Mouse (Mus musculus) stomach, postnatal 0 days (tissue): ENCODE measurements at regions not wholly inside any gene's neighbourhood (a gene's known extent, or its start where the extent isn't known, plus 50 kb on each side); places are given as distances from the start of the nearest gene placed in this dataset.
"Not testable (repeated sequence)": the region's sequence is repeated elsewhere in the genome, so short reads cannot be mapped to it uniquely, and the experiment has no call there.

Experiments used
- ATAC-seq: fragments of 200-750 bp; cut with Nextera tagmentation; 2 replicates; pipeline ENCODE4 v1.8.0; 2017; ENCODE audit not compliant: low FRiP score, low TSS enrichment
- DNase-seq: peaks from one replicate; pipeline ENCODE4 v3.0.0-alpha.2; 2016; ENCODE audit warnings: low spot score
- H3K27ac ChIP-seq: fragments of 300-500 bp; sonication (generic); replicated peaks from 2 replicates; pipeline ENCODE4 v1.5.1; 2014; ENCODE audit warnings: mild to moderate bottlenecking, control low read depth
- H3K27me3 ChIP-seq: fragments of 300-500 bp; sonication (generic); 2 replicates; pipeline ENCODE4 v1.6.1; 2014; ENCODE audit warnings: low read length; ENCODE audit not compliant: control insufficient read depth, insufficient read depth
- H3K36me3 ChIP-seq: fragments of 300-500 bp; sonication (generic); 2 replicates; pipeline ENCODE4 v1.6.1; 2014; ENCODE audit warnings: low read length, mixed read lengths; ENCODE audit not compliant: control insufficient read depth, insufficient read depth
- H3K4me1 ChIP-seq: fragments of 300-500 bp; sonication (generic); replicated peaks from 2 replicates; pipeline ENCODE4 v1.6.1; 2014; ENCODE audit warnings: antibody characterized with exemption; ENCODE audit not compliant: control insufficient read depth, insufficient read depth
- H3K4me2 ChIP-seq: fragments of 300-500 bp; sonication (generic); replicated peaks from 2 replicates; pipeline ENCODE4 v1.6.1; 2014; ENCODE audit warnings: low read depth, mild to moderate bottlenecking, control low read depth, moderate library complexity
- H3K4me3 ChIP-seq: fragments of 300-500 bp; sonication (generic); 2 replicates; pipeline ENCODE4 v1.5.1; 2014; ENCODE audit warnings: low read depth, low read length, control low read depth
- H3K9ac ChIP-seq: fragments of 300-500 bp; sonication (generic); 2 replicates; pipeline ENCODE4 v1.6.1; 2014; ENCODE audit warnings: mild to moderate bottlenecking, low read length, control low read depth, mixed read lengths
- H3K9me3 ChIP-seq: fragments of 300-500 bp; sonication (generic); 2 replicates; pipeline ENCODE4 v1.6.1; 2016; ENCODE audit warnings: low read length; ENCODE audit not compliant: control insufficient read depth
- CTCF ChIP-seq: IDR thresholded peaks from 2 replicates; pipeline ENCODE4 v1.5.1; 2016; ENCODE audit warnings: antibody characterized with exemption, low read depth, mild to moderate bottlenecking, moderate library complexity
- EP300 ChIP-seq: optimal IDR thresholded peaks from 2 replicates; pipeline ENCODE3; 2016; ENCODE audit warnings: antibody characterized with exemption
- WGBS: fragments of 180-500 bp; shearing (Covaris S2); extraction: QIAGEN DNeasy Blood & Tissue Kit; methylation state at CpG from one replicate; pipeline ENCODE4 v1.1.7; 2014; 5-methylcytosine and 5-hydroxymethylcytosine counted together

- no peaks in the 10 kb centered on the region for H3K27me3 ChIP-seq
- H3K27ac ChIP-seq, result no peak overlapping the region
- no peak for DNase-seq
- no peaks in the 10 kb centered on the region for H3K36me3 ChIP-seq
- H3K9me3 ChIP-seq, result no peaks in the 10 kb centered on the region
- no peak overlapping the region for H3K4me2 ChIP-seq
- no peaks in the 10 kb centered on the region for H3K4me1 ChIP-seq
- 81% methylated on average over 3 of the region's 3 CpGs for WGBS
- H3K4me3 ChIP-seq, result no peak overlapping the region
- TF ChIP-seq EP300, result no peak
- no peak for TF ChIP-seq CTCF
- no peak for ATAC-seq
- no peak overlapping the region for H3K9ac ChIP-seq
These were observed 688.9 kb upstream of the Gm38303 start for GRCm38 (mm10) chr3:11024422-11024821.

GRCm38 (mm10) chr3:11020048-11020447 lies 684.6 kb upstream of the Gm38303 start:
- TF ChIP-seq EP300, result no peak
- TF ChIP-seq CTCF, result no peak
- Histone ChIP-seq H3K27ac (no peak overlapping the region), H3K9ac (no peak overlapping the region), H3K9me3 (no peaks in the 10 kb centered on the region), H3K4me3 (no peak overlapping the region), H3K4me1 (no peaks in the 10 kb centered on the region), H3K36me3 (no peaks in the 10 kb centered on the region), H3K27me3 (no peaks in the 10 kb centered on the region), H3K4me2 (no peak overlapping the region)
- DNase-seq (no peak), ATAC-seq (no peak)
- 87% methylated on average over 3 of the region's 3 CpGs for WGBS

GRCm38 (mm10) chr3:11014911-11015310 lies 679.4 kb upstream of the Gm38303 start:
- H3K4me1 ChIP-seq, H3K27ac ChIP-seq, H3K27me3 ChIP-seq, ATAC-seq, H3K9me3 ChIP-seq, H3K36me3 ChIP-seq, H3K4me3 ChIP-seq, H3K4me2 ChIP-seq, DNase-seq, H3K9ac ChIP-seq: not testable (repeated sequence)
- whole genome bisulfite sequencing, result 84% methylated on average over 5 of the region's 21 CpGs

GRCm38 (mm10) chr3:11007363-11007762 lies 671.9 kb upstream of the Gm38303 start:
- ATAC-seq, result no peak
- 78% methylated on average over 3 of the region's 3 CpGs for WGBS
- Histone ChIP-seq H3K9ac (no peak overlapping the region), H3K4me3 (no peak overlapping the region), H3K4me2 (no peak overlapping the region), H3K27ac (no peak overlapping the region), H3K36me3 (no peaks in the 10 kb centered on the region), H3K4me1 (no peaks in the 10 kb centered on the region), H3K9me3 (no peaks in the 10 kb centered on the region), H3K27me3 (no peaks in the 10 kb centered on the region)
- DNase-seq, result no peak
- TF ChIP-seq EP300, result no peak
- no peak for TF ChIP-seq CTCF

- Histone ChIP-seq H3K4me3 (no peak overlapping the region), H3K27ac (no peak overlapping the region), H3K27me3 (no peaks in the 10 kb centered on the region), H3K36me3 (no peaks in the 10 kb centered on the region), H3K4me2 (no peak overlapping the region), H3K9ac (no peak overlapping the region), H3K9me3 (no peaks in the 10 kb centered on the region), H3K4me1 (no peaks in the 10 kb centered on the region)
- no peak for ATAC-seq
- WGBS, result 59% methylated on average over 2 of the region's 2 CpGs
- no peak for DNase-seq
- no peak for TF ChIP-seq EP300
- no peak for TF ChIP-seq CTCF
These were observed 671.2 kb upstream of the Gm38303 start for GRCm38 (mm10) chr3:11006531-11007269.

GRCm38 (mm10) chr3:10978968-10979367 lies 643.5 kb upstream of the Gm38303 start:
- Histone ChIP-seq H3K9ac (no peak overlapping the region), H3K4me1 (no peaks in the 10 kb centered on the region), H3K4me3 (no peak overlapping the region), H3K27me3 (no peaks in the 10 kb centered on the region), H3K9me3 (no peaks in the 10 kb centered on the region), H3K4me2 (no peak overlapping the region), H3K27ac (no peak overlapping the region), H3K36me3 (no peaks in the 10 kb centered on the region)
- DNase-seq (no peak), ATAC-seq (no peak)
- no peak for TF ChIP-seq EP300
- no peak for TF ChIP-seq CTCF
